Mouse (Mus musculus) heart, embryonic 15.5 days (tissue): ENCODE data around the gene Rubcnl. TPM values are rescaled to one million over a fixed set of nuclear protein-coding genes. Genes with fewer than 3 reads are reported as not detected.
A peak's percentile ranks its signal among the peaks of the same experiment; 100 is the strongest.

Source experiments
- ATAC-seq: fragments of 200-750 bp; cut with Nextera tagmentation; replicated peaks from 2 replicates; pipeline ENCODE4 v1.8.0; 2017; ENCODE audit warnings: low read depth, moderate TSS enrichment; ENCODE audit not compliant: insufficient number of reproducible peaks, insufficient read depth, low FRiP score
- H3K27ac ChIP-seq: fragments of 300-500 bp; sonication (generic); 2 replicates; pipeline ENCODE4 v1.5.1; 2015; ENCODE audit warnings: mild to moderate bottlenecking, inconsistent platforms
- H3K27me3 ChIP-seq: fragments of 300-500 bp; sonication (generic); 2 replicates; pipeline ENCODE4 v1.6.1; 2015; ENCODE audit warnings: inconsistent platforms
- H3K36me3 ChIP-seq: fragments of 300-500 bp; sonication (generic); 2 replicates; pipeline ENCODE4 v1.6.1; 2015; ENCODE audit warnings: mild to moderate bottlenecking, inconsistent platforms
- H3K4me1 ChIP-seq: fragments of 300-500 bp; sonication (generic); replicated peaks from 2 replicates; pipeline ENCODE4 v1.6.1; 2015; ENCODE audit warnings: inconsistent platforms
- H3K4me2 ChIP-seq: fragments of 300-500 bp; sonication (generic); 2 replicates; pipeline ENCODE4 v1.6.1; 2015; ENCODE audit warnings: inconsistent platforms, mild to moderate bottlenecking, moderate library complexity
- H3K4me3 ChIP-seq: fragments of 300-500 bp; sonication (generic); 2 replicates; pipeline ENCODE4 v1.5.1; 2015; ENCODE audit warnings: mild to moderate bottlenecking, inconsistent platforms
- H3K9ac ChIP-seq: fragments of 300-500 bp; sonication (generic); 2 replicates; pipeline ENCODE4 v1.6.1; 2015; ENCODE audit warnings: mild to moderate bottlenecking, inconsistent platforms
- H3K9me3 ChIP-seq: fragments of 300-500 bp; sonication (generic); replicated peaks from 2 replicates; pipeline ENCODE4 v1.6.1; 2016; ENCODE audit warnings: inconsistent platforms
- WGBS: fragments of 180-500 bp; shearing (Covaris S2); methylation state at CpG from one replicate; pipeline ENCODE4 v1.1.7; 2015; ENCODE audit warnings: mixed read lengths; 5-methylcytosine and 5-hydroxymethylcytosine counted together
- polyA plus RNA-seq: library from polyadenylated mRNA; unstranded; fragments of >200 nt; fragmentation: Nextera tagmentation; extraction: Ambion mirVana; gene quantifications from 2 replicates; pipeline ENCODE4 v1.2.1, GENCODE M21; 2015

The Rubcnl gene
- polyA plus RNA-seq, 1 experiment from 2014 or later, result 1.8 TPM

- Histone ChIP-seq H3K27ac (no peak overlapping the region), H3K9me3 (no peaks in the 10 kb centered on the region), H3K36me3 (no peaks in the 10 kb centered on the region), H3K4me3 (no peak overlapping the region), H3K4me1 (no peaks in the 10 kb centered on the region), H3K4me2 (no peak overlapping the region), H3K9ac (no peak overlapping the region), H3K27me3 (no peaks in the 10 kb centered on the region)
- no peak for ATAC-seq
- WGBS, result 89% methylated on average over 4 of the region's 4 CpGs
Measured at GRCm38 (mm10) chr14:74989909-74990308, 25.9 kb upstream of the Rubcnl start.

GRCm38 (mm10) chr14:74990504-74990903, 25.3 kb upstream of the Rubcnl start:
- no peak for ATAC-seq
- Histone ChIP-seq H3K36me3 (no peaks in the 10 kb centered on the region), H3K27me3 (no peaks in the 10 kb centered on the region), H3K9ac (no peak overlapping the region), H3K4me1 (no peaks in the 10 kb centered on the region), H3K4me3 (no peak overlapping the region), H3K9me3 (no peaks in the 10 kb centered on the region), H3K4me2 (no peak overlapping the region), H3K27ac (no peak overlapping the region)
- WGBS, result 8% methylated on average over 1 of the region's 1 CpGs

- ATAC-seq, result no peak
- Histone ChIP-seq H3K27ac (no peak overlapping the region), H3K36me3 (no peaks in the 10 kb centered on the region), H3K9ac (no peak overlapping the region), H3K4me1 (peaks cover 12% of the 10 kb centered on the region), H3K27me3 (no peaks in the 10 kb centered on the region), H3K4me2 (no peak overlapping the region), H3K9me3 (no peaks in the 10 kb centered on the region), H3K4me3 (no peak overlapping the region)
- WGBS, result 52% methylated on average over 3 of the region's 3 CpGs
Measured at GRCm38 (mm10) chr14:74996556-74996955, 19.3 kb upstream of the Rubcnl start.

- no peak for ATAC-seq
- H3K9me3 ChIP-seq, result no peaks in the 10 kb centered on the region
- no peaks in the 10 kb centered on the region for H3K27me3 ChIP-seq
- WGBS, result 87% methylated on average over 2 of the region's 2 CpGs
- H3K4me1 ChIP-seq, result peaks cover 12% of the 10 kb centered on the region
- H3K27ac ChIP-seq, result no peak overlapping the region
- H3K36me3 ChIP-seq, result no peaks in the 10 kb centered on the region
- H3K9ac ChIP-seq, result no peak overlapping the region
- no peak overlapping the region for H3K4me2 ChIP-seq
- H3K4me3 ChIP-seq, result no peak overlapping the region
Measured at GRCm38 (mm10) chr14:74997041-74997440, 18.8 kb upstream of the Rubcnl start.

GRCm38 (mm10) chr14:75001364-75001763, 14.5 kb upstream of the Rubcnl start:
- Histone ChIP-seq H3K4me1 (peaks cover 17% of the 10 kb centered on the region), H3K9ac (no peak overlapping the region), H3K27me3 (no peaks in the 10 kb centered on the region), H3K4me3 (no peak overlapping the region), H3K9me3 (no peaks in the 10 kb centered on the region), H3K4me2 (no peak overlapping the region), H3K27ac (no peak overlapping the region), H3K36me3 (no peaks in the 10 kb centered on the region)
- ATAC-seq, result no peak
- WGBS, result 68% methylated on average over 6 of the region's 6 CpGs

GRCm38 (mm10) chr14:75003356-75003755, 12.5 kb upstream of the Rubcnl start:
- no peak overlapping the region for H3K9ac ChIP-seq
- H3K36me3 ChIP-seq, result no peaks in the 10 kb centered on the region
- no peak for ATAC-seq
- H3K4me3 ChIP-seq, result no peak overlapping the region
- no peak overlapping the region for H3K4me2 ChIP-seq
- no peaks in the 10 kb centered on the region for H3K9me3 ChIP-seq
- H3K27ac ChIP-seq, result no peak overlapping the region
- H3K27me3 ChIP-seq, result no peaks in the 10 kb centered on the region
- 66% methylated on average over 3 of the region's 3 CpGs for WGBS
- H3K4me1 ChIP-seq, result 0 out of 2 replicates have a peak, but pooled peaks cover 5% of the 10 kb centered on the region

- no peak overlapping the region for H3K4me2 ChIP-seq
- H3K27me3 ChIP-seq, result no peaks in the 10 kb centered on the region
- no peaks in the 10 kb centered on the region for H3K9me3 ChIP-seq
- 77% methylated on average over 2 of the region's 2 CpGs for WGBS
- H3K4me3 ChIP-seq, result no peak overlapping the region
- H3K9ac ChIP-seq, result no peak overlapping the region
- no peaks in the 10 kb centered on the region for H3K36me3 ChIP-seq
- no peak overlapping the region for H3K27ac ChIP-seq
- no peak for ATAC-seq
- peaks cover 10% of the 10 kb centered on the region; the same call in 1 of the 2 replicates for H3K4me1 ChIP-seq
Measured at GRCm38 (mm10) chr14:75005478-75006199, 10.2 kb upstream of the Rubcnl start.

GRCm38 (mm10) chr14:75010346-75010745, 5.5 kb upstream of the Rubcnl start:
- Histone ChIP-seq H3K4me3 (no peak overlapping the region), H3K4me2 (no peak overlapping the region; the same call in 1 of the 2 replicates), H3K9ac (no peak overlapping the region), H3K36me3 (no peaks in the 10 kb centered on the region), H3K27ac (no peak overlapping the region), H3K27me3 (no peaks in the 10 kb centered on the region), H3K4me1 (peaks cover 19% of the 10 kb centered on the region), H3K9me3 (no peaks in the 10 kb centered on the region)
- 53% methylated on average over 4 of the region's 4 CpGs for WGBS
- no peak for ATAC-seq

GRCm38 (mm10) chr14:75010986-75011655, 4.7 kb upstream of the Rubcnl start:
- Histone ChIP-seq H3K4me3 (no peak overlapping the region), H3K4me1 (peaks cover 14% of the 10 kb centered on the region), H3K27ac (no peak overlapping the region), H3K9ac (no peak overlapping the region), H3K27me3 (no peaks in the 10 kb centered on the region), H3K36me3 (no peaks in the 10 kb centered on the region), H3K9me3 (no peaks in the 10 kb centered on the region), H3K4me2 (no peak overlapping the region; the same call in 1 of the 2 replicates)
- no peak for ATAC-seq
- 23% methylated on average over 8 of the region's 8 CpGs for WGBS

GRCm38 (mm10) chr14:75016715-75017020, 841 bp downstream of the Rubcnl start:
- Histone ChIP-seq H3K27ac (no peak overlapping the region), H3K27me3 (no peaks in the 10 kb centered on the region), H3K9me3 (no peaks in the 10 kb centered on the region), H3K4me3 (peak overlapping the region; percentile 81), H3K4me2 (peak overlapping the region; percentile 93), H3K9ac (no peak overlapping the region; the same call in 1 of the 2 replicates), H3K4me1 (peaks cover 36% of the 10 kb centered on the region), H3K36me3 (no peaks in the 10 kb centered on the region)
- no peak for ATAC-seq
- 77% methylated on average over 9 of the region's 9 CpGs for WGBS

- Histone ChIP-seq H3K9ac (no peak overlapping the region), H3K9me3 (no peaks in the 10 kb centered on the region), H3K4me2 (peak overlapping the region; percentile 93; the same call in 1 of the 2 replicates), H3K4me1 (peaks cover 36% of the 10 kb centered on the region), H3K27ac (no peak overlapping the region), H3K36me3 (no peaks in the 10 kb centered on the region), H3K4me3 (no peak overlapping the region), H3K27me3 (no peaks in the 10 kb centered on the region)
- ATAC-seq, result no peak
- WGBS, result 79% methylated on average over 7 of the region's 7 CpGs
Measured at GRCm38 (mm10) chr14:75017277-75017676, 1.4 kb downstream of the Rubcnl start.
